Mouse (Mus musculus): ENCODE results near the gene Ccnjl.

Gene Ccnjl

DNA sequence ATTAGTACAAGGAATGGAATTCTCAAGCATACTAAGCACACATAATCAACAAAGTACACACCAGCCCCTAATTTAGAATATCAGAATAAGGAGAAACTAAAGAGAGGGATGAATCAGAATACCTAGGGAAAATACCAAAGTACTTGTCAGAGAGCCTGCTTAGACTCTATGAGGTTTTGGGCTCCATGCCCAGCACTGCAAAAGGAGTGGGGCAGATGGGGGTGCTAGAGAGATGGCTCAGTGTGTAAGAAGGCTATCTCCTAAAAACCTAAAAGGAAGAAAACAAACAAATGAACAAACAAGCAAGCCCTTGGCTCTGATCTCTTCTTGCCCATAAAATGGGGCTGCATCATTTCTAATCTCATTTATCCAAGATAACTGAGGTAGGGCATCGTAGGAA, 95.8 kb downstream of the Ccnjl start:
- no peak for DNase-seq (ENCODE audit: low spot score in 2 of 2)

DNA sequence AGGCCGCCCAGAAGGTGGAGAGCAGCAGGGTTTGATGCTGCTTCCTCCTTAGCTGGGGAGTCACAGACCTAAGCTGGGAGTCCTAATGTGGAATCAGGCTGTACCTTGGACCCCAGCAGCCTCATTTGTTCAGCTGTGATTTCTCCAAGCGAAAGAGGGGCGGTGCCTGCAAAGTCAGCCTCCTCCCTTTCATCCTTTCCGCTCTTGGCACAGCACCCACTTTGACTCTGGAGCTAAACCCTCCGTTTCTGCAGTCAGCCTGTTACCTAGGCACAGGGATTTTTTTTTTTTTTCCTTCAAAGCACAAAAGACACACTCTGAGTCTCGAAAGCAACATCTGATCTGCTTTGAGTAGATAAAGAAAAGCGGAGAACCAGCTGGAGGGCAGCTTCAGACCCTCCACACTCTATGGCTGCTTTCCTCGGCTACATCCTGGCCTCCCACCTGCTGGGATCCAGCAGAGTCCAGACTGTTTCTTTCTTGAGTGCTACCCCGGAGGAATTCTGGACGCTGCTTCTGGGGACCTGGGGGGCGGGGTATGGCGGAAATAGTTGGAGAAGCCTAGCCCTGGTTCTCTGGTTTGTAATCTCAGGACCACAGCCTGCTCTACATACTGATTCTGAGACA, 97.8 kb downstream of the Ccnjl start:
- DNase-seq (ENCODE audit: low spot score in 2 of 2), result peak in 1 of 2 experiments; percentile 42

DNA sequence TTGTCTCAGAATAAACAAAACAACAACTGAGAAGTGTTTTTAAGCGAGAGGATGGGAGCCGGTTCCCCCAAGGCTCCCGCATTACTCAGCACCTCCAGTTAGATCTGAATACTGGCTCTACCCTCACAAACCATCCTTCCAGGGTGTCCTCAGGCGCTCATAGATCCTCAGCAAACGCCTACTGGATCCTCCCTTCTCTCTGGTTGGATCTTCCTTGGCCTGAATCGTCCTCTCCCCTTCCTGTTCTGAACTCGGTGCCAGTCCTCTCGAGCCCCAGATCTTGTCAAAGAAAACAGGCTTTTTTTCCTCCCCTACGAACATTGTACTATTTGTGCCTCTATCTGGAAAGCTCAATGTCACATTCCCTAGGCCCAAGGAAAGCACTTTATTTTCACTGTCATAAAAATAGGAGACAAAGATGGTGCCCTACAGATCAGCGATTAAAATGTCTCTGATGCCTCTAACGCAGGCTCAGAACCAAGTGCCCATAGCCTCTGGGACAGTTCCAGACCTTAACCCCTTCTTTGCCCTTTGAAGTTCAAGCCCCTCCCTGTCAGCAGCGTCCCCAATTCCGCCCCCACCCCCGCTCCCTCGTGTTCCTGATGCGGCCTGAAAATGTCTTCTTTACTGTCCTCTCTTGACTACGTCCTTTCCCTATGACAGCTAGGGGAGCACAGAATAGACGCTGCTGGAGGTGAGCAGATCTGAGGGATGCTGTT, 98.5 kb downstream of the Ccnjl start:
- DNase-seq (ENCODE audit: low spot score in 2 of 2), result no peak

DNA sequence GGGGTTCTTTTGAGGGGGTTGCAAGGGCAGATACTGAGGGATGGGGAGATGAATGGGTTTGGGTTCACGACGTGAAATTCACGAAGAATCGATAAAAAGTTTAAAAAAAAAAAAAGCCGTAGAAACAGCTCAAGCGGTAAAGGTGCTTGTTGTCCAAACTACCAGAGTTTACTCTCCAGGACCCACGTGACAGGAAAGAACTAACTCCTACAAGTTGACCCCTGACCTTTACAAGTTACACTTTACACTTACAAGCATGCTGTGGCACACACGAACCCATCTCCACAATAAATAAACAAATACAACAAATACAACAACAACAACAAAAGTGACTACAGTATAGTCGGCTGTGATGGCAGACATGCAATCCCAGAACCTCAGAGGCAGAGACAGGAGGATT, 103.1 kb downstream of the Ccnjl start:
- no peak for DNase-seq (ENCODE audit: low spot score in 2 of 2)

DNA sequence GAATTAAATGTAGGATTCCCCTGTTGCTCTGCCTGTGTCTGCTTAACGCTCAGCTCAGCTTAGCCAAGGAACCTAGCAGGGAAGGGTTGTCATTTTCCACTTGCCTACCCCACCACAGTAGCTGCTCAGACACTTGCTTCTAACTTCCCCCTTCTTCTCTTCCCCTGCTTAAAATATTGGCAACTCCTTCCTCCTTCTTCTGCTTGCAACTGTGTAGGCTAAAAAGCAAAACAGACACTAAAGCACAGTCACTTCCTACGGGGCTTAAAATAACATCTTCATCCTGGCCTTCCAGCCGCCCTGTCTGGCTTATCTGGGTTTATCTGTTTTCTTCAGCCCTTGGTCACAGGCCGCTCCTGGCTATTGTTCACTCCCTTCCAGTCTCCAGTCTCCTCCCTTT, 104.0 kb downstream of the Ccnjl start:
- no peak for DNase-seq (ENCODE audit: low spot score in 2 of 2)

DNA sequence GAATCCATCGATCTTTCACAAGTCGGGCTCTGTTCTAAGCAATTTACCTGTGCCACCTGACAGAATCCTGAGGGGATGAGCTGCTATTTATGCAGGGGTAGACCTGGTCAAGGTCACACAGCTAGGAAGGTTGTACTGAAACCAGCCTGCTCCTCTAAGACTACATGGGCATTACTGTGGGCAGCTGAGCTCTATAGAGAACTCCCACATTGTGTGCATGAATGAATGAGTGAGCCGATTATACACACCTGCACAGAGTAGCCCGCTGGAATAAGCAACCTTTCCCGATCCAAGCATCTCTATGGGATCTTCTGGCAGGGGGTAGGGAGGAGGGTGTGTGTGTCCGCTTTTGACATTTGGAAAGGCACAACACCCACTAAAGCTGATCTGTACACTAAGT, 104.6 kb downstream of the Ccnjl start:
- DNase-seq (ENCODE audit: low spot score in 2 of 2), result no peak

DNA sequence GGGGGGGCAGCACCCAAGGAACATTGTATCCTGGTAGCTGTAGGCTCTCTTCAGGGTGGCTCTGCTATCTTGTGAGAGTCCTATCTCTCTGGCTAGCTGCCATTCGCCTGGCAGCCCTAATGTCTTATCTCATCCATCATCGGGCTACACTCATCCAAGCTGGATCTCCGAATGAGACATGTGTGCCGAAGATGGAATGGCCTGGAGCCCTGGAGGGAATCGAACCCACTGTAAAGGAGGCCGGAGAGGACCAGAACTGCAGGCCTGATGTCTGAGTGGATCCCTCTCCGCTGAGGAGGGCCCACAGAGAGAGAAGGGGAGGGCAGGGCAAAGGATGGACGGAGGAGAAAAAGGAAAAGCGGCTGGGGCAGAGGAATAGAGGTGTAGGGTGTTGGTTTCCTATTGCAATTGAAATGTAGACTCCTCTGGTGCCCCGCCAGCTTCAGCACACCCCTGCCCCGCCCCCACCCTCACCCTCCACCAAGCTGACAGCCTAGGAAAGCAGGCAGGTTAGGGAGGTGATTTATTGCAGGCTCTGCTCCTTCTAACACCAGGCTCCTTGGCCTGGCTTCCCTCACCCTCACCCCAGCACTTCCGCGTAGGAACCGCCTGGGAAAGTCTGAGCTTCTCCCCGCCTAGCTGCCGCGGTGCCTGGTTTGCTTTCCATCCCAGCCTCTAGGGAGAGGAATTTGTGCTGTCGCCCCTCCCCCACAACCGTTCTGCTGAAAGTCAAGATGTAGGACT, 105.2 kb downstream of the Ccnjl start:
- DNase-seq (ENCODE audit: low spot score in 2 of 2), result peak in 1 of 2 experiments; percentile 28

Measured in cerebellum, postnatal 4 days (tissue).